Mouse (Mus musculus): ENCODE data around the gene Rpap1.

DNA sequence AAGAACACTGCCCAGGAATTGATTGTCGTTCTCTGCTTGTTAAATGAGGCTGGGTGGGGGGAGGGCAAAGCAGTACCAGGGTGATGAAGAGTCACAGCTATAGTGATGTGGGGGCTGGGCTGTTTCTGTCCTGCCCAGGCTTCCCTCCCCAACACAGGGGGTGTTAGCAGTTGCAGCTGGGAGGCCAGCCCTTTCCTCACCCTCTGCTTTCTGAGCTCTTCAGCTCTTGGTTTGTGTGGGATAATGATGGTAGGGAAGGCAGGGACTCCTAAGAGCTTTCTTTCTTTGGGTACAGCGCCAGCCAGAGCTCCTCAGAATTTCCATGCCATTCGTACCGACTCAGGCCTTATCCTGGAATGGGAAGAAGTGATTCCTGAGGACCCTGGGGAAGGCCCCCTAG, 21.1 kb upstream of the Rpap1 start:
- TF ChIP-seq CEBPB (IDR thresholded peaks at IDR 0.05; ENCODE audit: insufficient read depth, poor library complexity, severe bottlenecking) (no peak), POLR2A (IDR thresholded peaks at IDR 0.05; ENCODE audit: insufficient read length, low read depth) (no peak), E2F4 (IDR thresholded peaks at IDR 0.05; ENCODE audit: insufficient read depth) (no peak)

Data from myocyte (in vitro differentiated cells).